Mouse (Mus musculus): Measurements from ENCODE around the gene Auts2. TPM values are rescaled to one million over a fixed set of nuclear protein-coding genes. Genes with fewer than 3 reads are reported as not detected.

The Auts2 gene
- total RNA-seq, 2 experiments from 2014 or later: 3.3 TPM; not detected in 1

DNA sequence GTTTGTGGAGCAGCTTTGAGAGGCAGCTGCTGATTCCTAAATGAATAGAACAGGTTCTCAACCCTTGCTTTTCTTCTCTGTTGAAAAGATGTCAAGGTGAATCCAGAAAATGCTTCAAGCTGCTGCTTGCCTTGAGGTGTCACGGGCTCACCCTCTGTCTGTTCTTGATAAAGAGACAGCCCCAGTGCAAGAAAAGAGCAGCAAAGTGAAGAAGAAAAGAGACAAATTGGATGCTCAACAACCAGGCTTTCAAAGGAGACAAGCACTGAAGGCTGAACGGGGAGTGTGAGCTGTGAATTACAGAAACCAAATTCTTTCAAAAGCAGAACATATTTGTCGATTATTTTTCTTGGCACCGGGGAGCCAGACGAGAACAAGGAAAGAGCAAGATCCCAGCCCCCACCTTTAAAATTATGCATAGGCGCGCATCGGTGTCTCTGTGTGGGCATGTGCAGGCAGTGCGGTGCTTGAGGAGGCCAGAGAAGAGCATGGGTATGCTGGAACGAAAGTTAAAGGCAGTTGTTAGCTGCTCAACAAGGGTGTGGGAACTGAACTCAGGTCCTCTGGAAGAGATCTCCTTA lies 730.6 kb downstream of the Auts2 start:
- no peak for ATAC-seq (replicated peaks; ENCODE audit: low FRiP score, low TSS enrichment, poor library complexity, severe bottlenecking)

- ATAC-seq (replicated peaks; ENCODE audit: low FRiP score, low TSS enrichment, poor library complexity, severe bottlenecking): no peak
Measured at GRCm38 (mm10) chr5:131806350-131806749, 736.8 kb downstream of the Auts2 start.

DNA sequence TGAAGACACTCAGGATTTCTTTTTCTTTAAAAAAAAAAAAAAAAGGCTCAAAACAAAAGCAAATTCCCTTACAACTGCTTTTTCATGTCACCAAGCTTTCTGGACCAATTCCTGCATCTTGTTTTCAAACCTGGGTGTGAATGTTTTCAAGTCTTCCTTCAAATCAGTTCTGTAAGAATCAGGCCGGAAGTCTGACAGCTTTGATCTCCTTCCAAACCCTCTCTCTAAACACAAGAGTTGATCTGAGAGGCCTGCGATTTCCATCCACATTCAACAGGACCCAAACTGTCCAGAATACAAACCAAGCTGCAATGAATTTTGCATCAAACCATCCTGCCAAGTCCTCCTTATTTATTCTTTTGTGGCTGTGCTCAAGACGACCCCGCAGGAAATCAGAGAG lies 737.9 kb downstream of the Auts2 start:
- no peak for ATAC-seq (replicated peaks; ENCODE audit: low FRiP score, low TSS enrichment, poor library complexity, severe bottlenecking)

- no peak for ATAC-seq (replicated peaks; ENCODE audit: low FRiP score, low TSS enrichment, poor library complexity, severe bottlenecking)
Measured at GRCm38 (mm10) chr5:131803609-131804008, 739.5 kb downstream of the Auts2 start.

- ATAC-seq (replicated peaks; ENCODE audit: low FRiP score, low TSS enrichment, poor library complexity, severe bottlenecking): no peak
Measured at GRCm38 (mm10) chr5:131802340-131803036, 740.7 kb downstream of the Auts2 start.

DNA sequence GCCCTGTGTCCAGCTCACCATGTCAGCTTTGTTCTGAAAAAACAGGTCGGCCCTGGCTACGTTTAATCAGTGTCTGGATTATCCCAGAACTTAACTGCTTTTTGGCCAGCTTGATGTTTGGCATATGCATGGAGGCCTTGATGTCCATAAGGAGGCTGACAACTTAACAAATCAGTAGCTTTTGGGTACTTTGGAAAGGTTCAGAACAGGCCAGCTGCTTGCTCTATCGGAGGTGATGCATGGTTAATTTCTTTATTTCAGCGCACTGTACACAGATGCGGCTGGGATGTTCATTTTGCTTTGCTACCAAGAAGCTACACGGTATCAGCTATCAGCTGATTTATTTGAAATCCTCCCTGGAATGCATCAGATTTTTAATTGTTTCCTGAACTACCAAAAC lies 741.2 kb downstream of the Auts2 start:
- no peak for ATAC-seq (replicated peaks; ENCODE audit: low FRiP score, low TSS enrichment, poor library complexity, severe bottlenecking)

GRCm38 (mm10) chr5:131798373-131798772 lies 744.8 kb downstream of the Auts2 start:
- ATAC-seq (replicated peaks; ENCODE audit: low FRiP score, low TSS enrichment, poor library complexity, severe bottlenecking): no peak

- no peak for ATAC-seq (replicated peaks; ENCODE audit: low FRiP score, low TSS enrichment, poor library complexity, severe bottlenecking)
Measured at GRCm38 (mm10) chr5:131797044-131797443, 746.1 kb downstream of the Auts2 start.

DNA sequence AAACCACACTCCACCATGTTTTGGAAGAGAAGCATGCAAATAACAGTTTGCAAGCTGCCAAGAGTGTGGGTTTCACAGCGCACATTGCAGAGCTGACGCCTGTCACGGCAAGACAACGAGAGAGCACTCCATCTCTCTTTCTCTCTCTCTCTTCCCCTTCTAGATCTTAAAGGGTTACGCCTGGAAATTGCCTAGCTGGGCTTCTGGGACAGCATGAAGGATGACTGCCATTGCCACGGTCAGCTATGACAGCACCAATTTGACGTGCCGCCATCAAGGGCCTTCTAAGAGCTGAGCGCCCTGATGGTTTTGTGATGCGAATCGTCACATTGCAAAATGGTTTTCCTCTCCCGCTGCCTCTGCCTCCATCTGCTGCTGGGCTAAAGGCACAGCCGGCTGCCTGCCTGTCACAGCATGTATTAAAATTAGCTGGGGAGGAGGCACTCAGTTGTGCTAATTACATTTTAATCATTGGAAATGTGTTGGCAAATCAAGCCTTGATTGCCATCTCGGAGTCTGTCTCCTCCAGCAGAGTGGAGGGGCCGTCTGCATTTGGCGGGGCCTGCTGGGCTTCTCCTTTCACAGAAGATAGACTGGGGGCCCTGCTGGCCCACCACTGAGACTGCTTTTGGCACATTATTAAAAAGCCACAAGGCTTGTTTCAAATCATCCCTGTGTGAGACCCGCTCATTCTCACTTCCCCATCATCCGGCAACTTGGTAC lies 748.6 kb downstream of the Auts2 start:
- ATAC-seq (replicated peaks; ENCODE audit: low FRiP score, low TSS enrichment, poor library complexity, severe bottlenecking): no peak

GRCm38 (mm10) chr5:131789601-131790000 lies 753.5 kb downstream of the Auts2 start:
- no peak for ATAC-seq (replicated peaks; ENCODE audit: low FRiP score, low TSS enrichment, poor library complexity, severe bottlenecking)

DNA sequence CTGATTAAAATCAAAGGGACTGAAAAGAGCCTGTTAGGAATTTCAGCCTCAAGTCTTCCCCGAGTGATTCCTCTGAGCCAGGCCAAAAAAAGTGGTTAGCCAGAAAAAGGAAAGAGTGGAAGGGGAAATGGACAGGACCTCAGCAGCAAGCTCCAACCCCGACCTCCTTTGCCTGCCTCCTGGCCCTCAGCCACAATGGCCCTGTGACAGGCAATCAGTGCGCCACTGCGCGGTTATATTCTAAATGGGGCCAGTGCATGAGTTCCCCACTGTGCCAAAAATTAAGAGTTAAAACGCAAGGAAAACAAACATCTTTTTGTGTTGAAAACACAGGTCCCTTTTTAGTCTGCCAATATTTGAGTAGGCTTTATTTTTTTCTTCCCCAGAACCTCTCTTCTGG lies 755.1 kb downstream of the Auts2 start:
- ATAC-seq (replicated peaks; ENCODE audit: low FRiP score, low TSS enrichment, poor library complexity, severe bottlenecking): no peak

DNA sequence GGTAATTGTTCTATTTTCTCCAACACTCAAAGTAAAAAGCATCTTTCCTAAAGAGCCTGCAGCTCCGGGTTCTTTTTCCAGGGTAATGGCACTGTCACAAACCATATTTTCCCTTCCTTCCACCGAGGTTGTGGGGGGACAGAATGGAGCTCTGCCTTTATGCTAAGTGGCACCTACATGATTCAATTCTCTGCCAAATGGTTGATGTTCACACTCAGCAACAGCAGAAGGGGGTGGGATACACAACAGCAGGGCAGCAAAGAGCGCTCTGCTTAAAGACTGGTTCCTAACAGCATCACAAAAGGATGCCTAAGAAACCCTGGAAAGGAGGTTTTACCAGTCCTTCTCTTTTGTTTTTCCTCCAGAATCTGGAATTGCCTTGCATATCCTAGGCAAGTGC lies 759.9 kb downstream of the Auts2 start:
- no peak for ATAC-seq (replicated peaks; ENCODE audit: low FRiP score, low TSS enrichment, poor library complexity, severe bottlenecking)

DNA sequence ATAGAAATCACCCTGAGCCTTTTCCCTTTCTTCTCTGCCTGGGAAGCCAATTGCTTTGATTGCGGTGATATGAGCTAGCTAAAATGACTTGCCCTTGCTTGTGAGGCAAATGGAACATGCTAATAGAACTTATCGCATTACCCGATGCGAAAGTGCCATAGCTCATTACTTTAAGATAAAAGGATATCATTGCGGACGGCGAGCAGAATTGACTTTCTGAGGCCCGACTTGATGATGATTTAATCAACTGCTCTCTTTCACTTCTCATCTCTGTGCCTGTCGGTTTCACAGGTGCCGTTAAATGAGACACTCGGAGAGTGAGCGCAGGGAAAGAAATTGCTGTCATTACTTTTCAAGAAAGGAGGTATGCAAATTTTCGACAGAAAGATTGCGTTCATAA lies 762.1 kb downstream of the Auts2 start:
- ATAC-seq (replicated peaks; ENCODE audit: low FRiP score, low TSS enrichment, poor library complexity, severe bottlenecking): no peak

- no peak for ATAC-seq (replicated peaks; ENCODE audit: low FRiP score, low TSS enrichment, poor library complexity, severe bottlenecking)
Measured at GRCm38 (mm10) chr5:131779171-131779570, 764.0 kb downstream of the Auts2 start.

GRCm38 (mm10) chr5:131775672-131776071 lies 767.5 kb downstream of the Auts2 start:
- ATAC-seq (replicated peaks; ENCODE audit: low FRiP score, low TSS enrichment, poor library complexity, severe bottlenecking): no peak

DNA sequence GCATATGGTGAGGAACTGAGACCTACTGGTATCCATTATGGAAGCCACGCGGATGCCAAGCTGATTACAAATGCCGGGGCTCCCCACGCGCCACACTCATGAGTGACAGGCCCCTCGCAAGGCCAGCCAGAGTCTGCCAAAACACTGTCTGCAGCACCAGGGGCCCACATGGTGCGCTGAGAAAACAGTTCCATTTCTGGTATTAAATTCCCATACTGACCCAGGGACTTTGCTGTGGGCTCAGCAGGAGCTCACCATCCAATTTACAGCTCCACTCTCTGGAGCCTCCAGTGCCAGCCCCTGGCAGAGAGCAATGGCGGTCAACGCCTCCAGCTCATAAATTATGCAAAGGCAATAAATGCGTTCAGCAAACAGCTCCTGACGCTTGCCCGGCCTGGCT lies 767.9 kb downstream of the Auts2 start:
- no peak for ATAC-seq (replicated peaks; ENCODE audit: low FRiP score, low TSS enrichment, poor library complexity, severe bottlenecking)

DNA sequence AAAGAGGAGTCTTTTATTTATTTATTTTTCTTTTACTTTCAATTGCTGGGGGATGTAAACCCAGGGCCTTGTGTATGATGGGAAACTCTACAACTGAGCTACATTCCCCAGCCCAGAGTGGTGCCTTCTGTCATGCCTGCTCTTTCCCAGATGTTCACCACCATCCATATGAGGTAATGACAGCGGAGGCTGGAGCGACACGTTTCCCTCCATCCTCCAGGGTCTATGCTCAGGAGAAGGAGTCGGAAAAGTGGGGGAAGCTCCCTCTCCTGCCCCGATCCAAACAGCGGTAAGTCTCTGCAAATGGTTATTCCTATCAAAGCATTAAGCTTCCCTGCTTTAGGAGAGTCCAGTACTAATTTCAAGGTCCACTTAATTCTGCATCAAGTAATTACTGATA lies 768.4 kb downstream of the Auts2 start:
- no peak for ATAC-seq (replicated peaks; ENCODE audit: low FRiP score, low TSS enrichment, poor library complexity, severe bottlenecking)

- ATAC-seq (replicated peaks; ENCODE audit: low FRiP score, low TSS enrichment, poor library complexity, severe bottlenecking): no peak
Measured at GRCm38 (mm10) chr5:131772616-131773015, 770.5 kb downstream of the Auts2 start.

GRCm38 (mm10) chr5:131769273-131769672 lies 773.9 kb downstream of the Auts2 start:
- ATAC-seq (replicated peaks; ENCODE audit: low FRiP score, low TSS enrichment, poor library complexity, severe bottlenecking): 0 out of 2 replicates have a peak, but pooled peaks have one; percentile 26

DNA sequence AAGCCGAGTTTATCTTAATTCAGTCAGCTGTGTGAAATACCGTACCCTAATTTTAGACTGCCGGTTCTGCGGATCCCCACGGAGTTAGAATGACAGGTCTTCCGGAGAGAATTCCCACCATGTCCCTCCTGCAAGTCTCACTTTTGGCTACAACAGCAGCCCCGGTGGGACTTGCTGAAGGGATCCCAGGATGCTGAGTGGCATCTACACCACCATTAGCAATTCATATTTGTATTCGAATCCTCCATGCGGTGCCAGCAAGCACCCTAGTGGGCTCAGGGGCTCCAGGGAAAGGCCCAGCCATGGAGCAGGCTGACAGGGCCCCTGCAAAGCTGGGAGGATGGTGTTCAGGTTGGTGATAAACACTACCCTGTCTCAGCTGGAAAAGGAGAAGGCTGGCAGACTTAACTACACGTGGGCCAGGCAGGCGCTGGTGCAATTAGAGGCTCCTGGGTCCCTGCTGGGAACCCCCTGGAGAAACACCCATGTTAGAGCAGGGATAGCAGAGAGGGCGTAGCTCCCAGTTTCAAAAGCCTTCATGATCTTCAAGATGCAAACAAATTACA lies 775.4 kb downstream of the Auts2 start:
- no peak for ATAC-seq (replicated peaks; ENCODE audit: low FRiP score, low TSS enrichment, poor library complexity, severe bottlenecking)

Data from megakaryocyte-erythroid progenitor cell, adult 5-6 weeks (primary cell).